Mouse (Mus musculus) small intestine, adult 2 months (tissue): ENCODE data around the gene Tmem171. TPM values are rescaled to one million over a fixed set of nuclear protein-coding genes. Genes with fewer than 3 reads are reported as not detected.

Experiments
- H3K27ac ChIP-seq: fragments of 200-500 bp; 2 replicates; pipeline ENCODE4 v1.5.1; 2012; ENCODE audit warnings: low read depth, low read length, control low read depth, inconsistent platforms; ENCODE audit not compliant: insufficient read depth
- H3K27me3 ChIP-seq: fragments of 200-500 bp; 2 replicates; pipeline ENCODE4 v1.6.1; 2012; ENCODE audit warnings: mild to moderate bottlenecking, moderate library complexity, low read length, inconsistent platforms; ENCODE audit not compliant: control insufficient read depth, insufficient read depth
- H3K36me3 ChIP-seq: fragments of 200-500 bp; 2 replicates; pipeline ENCODE4 v1.6.1; 2012; ENCODE audit warnings: mild to moderate bottlenecking, low read length, control low read depth, inconsistent platforms; ENCODE audit not compliant: control insufficient read depth, insufficient read depth
- H3K4me1 ChIP-seq: fragments of 200-500 bp; 2 replicates; pipeline ENCODE4 v1.6.1; 2012; ENCODE audit warnings: low read length, inconsistent platforms, mixed read lengths; ENCODE audit not compliant: control insufficient read depth, insufficient read depth, insufficient read length
- H3K4me3 ChIP-seq: fragments of 200-500 bp; 2 replicates; pipeline ENCODE4 v1.5.1; 2012; ENCODE audit warnings: low read depth, mild to moderate bottlenecking, control low read depth, inconsistent platforms, low read length, moderate library complexity
- CTCF ChIP-seq: fragments of 200-500 bp; IDR thresholded peaks from 2 replicates; pipeline ENCODE4 v1.5.1; 2012; ENCODE audit warnings: low read depth, mild to moderate bottlenecking, control low read depth, inconsistent platforms, low read length, moderate library complexity, mixed read lengths; ENCODE audit not compliant: insufficient replicate concordance, insufficient read length; ENCODE audit errors: extremely low read depth
- POLR2A ChIP-seq: fragments of 200-500 bp; IDR thresholded peaks from 2 replicates; pipeline ENCODE4 v1.6.1; 2012; ENCODE audit warnings: low read depth, mild to moderate bottlenecking, control low read depth, inconsistent platforms, low read length, moderate library complexity
- WGBS: fragments of 180-500 bp; shearing (Covaris S2); methylation state at CpG from one replicate; pipeline ENCODE4 v1.1.7; 2018; 5-methylcytosine and 5-hydroxymethylcytosine counted together
- polyA plus RNA-seq: library from polyadenylated mRNA; depleted of rRNA; stranded (reverse); fragments of >200 nt; gene quantifications from 2 replicates; pipeline ENCODE4 v1.2.3, GENCODE M21; 2012; rRNA removed

Gene Tmem171
- 11.5 and 20.5 TPM in 2 replicates for polyA plus RNA-seq

- no peak for TF ChIP-seq CTCF
- TF ChIP-seq POLR2A: peak; percentile 49
- peaks cover 37% of the 10 kb centered on the region for H3K4me1 ChIP-seq
- H3K36me3 ChIP-seq: no peaks in the 10 kb centered on the region
- no peaks in the 10 kb centered on the region for H3K27me3 ChIP-seq
- 4% methylated on average over 44 of the region's 44 CpGs for WGBS
- H3K27ac ChIP-seq: peak within 1 kb of the TSS; percentile 97
- H3K4me3 ChIP-seq: peak within 1 kb of the TSS; percentile 92
These were observed at the start of gene Tmem171 for GRCm38 (mm10) chr13:98694773-98695314. Gene Tmem171 (minus strand): TSS chr13:98694834.

- H3K27ac ChIP-seq: no peak overlapping the region
- no peaks in the 10 kb centered on the region for H3K27me3 ChIP-seq
- no peaks in the 10 kb centered on the region for H3K4me1 ChIP-seq
- no peak overlapping the region for H3K4me3 ChIP-seq
- TF ChIP-seq CTCF (no peak), POLR2A (no peak)
- H3K36me3 ChIP-seq: peaks cover 45% of the 10 kb centered on the region
These were observed 49.2 kb upstream of the Tmem171 start for GRCm38 (mm10) chr13:98743829-98744228.

DNA sequence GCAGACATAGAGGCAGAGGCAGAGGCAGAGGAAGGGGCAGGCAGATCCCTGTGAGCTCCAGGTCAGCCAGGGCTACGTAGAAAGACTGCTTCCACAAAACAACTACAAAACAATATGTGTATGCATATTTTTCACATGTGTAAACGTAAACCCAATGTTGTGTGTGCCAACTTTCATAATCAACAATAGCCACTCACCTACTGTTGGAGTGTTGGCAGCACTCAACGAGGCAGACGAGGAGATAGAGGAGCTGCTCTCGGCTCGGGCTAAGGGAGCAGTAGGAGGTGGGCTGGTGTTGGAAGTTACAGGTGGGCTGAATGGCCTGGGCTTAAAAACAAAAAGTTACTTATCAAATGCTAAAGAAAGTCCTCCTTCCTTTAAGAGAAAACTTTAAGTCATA is 48.6 kb upstream of the Tmem171 start:
- H3K36me3 ChIP-seq: peaks cover 43% of the 10 kb centered on the region
- no peak for TF ChIP-seq POLR2A
- no peak for TF ChIP-seq CTCF
- 87% methylated on average over 6 of the region's 6 CpGs for WGBS

DNA sequence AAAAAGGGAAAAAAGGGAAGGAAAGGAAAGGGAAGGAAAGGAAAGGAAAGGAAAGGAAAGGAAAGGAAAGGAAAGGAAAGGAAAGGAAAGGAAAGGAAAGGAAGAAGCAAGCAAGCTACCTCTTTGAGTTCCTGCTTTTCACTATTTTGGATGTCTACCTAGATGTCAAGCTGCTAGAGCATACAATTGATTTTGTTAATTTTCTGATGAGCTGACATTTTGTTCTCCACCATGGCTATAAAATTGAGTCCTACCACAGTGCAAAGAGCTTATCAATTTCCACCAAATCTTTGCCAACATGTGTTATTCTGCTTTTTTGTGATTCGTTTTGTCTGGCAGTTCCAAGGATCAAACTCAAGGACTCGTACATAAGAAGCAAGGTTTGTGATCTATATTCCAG is 43.6 kb upstream of the Tmem171 start:
- Histone ChIP-seq H3K27me3 (no peaks in the 10 kb centered on the region), H3K4me1 (no peaks in the 10 kb centered on the region), H3K27ac (no peak overlapping the region), H3K36me3 (peaks cover 38% of the 10 kb centered on the region), H3K4me3 (no peak overlapping the region)
- 94% methylated on average over 2 of the region's 2 CpGs for WGBS
- TF ChIP-seq POLR2A: no peak
- no peak for TF ChIP-seq CTCF

More for the DNA sequence above, 48.6 kb upstream of the Tmem171 start:
- Histone ChIP-seq H3K4me3 (no peak overlapping the region), H3K4me1 (no peaks in the 10 kb centered on the region), H3K27ac (no peak overlapping the region), H3K27me3 (no peaks in the 10 kb centered on the region)

DNA sequence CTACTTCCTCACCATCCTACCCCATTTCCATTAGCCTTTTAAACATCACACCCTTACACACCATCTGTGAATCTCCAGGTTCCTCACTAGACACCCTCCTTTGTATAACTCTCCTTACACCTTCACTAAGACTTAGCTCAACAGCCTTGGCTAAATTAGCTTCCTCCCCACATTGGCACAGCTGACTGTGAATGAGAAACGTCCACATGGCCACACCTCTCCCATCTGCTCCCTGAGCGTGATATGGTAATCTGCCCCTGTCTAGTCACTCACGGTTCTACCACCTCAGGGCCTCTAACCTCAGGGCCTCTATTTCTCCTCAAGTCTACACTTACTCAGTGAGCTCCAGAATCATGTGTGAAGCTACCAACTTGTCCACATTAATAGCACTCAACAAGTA is 38.7 kb upstream of the Tmem171 start:
- Histone ChIP-seq H3K36me3 (peaks cover 51% of the 10 kb centered on the region), H3K27me3 (no peaks in the 10 kb centered on the region), H3K27ac (no peak overlapping the region), H3K4me1 (no peaks in the 10 kb centered on the region), H3K4me3 (no peak overlapping the region)
- no peak for TF ChIP-seq POLR2A
- no peak for TF ChIP-seq CTCF
- WGBS: 34% methylated on average over 3 of the region's 3 CpGs

GRCm38 (mm10) chr13:98729271-98730062 is 34.8 kb upstream of the Tmem171 start:
- TF ChIP-seq POLR2A: no peak
- no peak for TF ChIP-seq CTCF
- Histone ChIP-seq H3K27me3 (no peaks in the 10 kb centered on the region), H3K4me3 (no peak overlapping the region), H3K36me3 (peaks cover 59% of the 10 kb centered on the region), H3K27ac (no peak overlapping the region), H3K4me1 (no peaks in the 10 kb centered on the region)
- 12% methylated on average over 1 of the region's 1 CpGs for WGBS

GRCm38 (mm10) chr13:98726494-98726893 is 31.9 kb upstream of the Tmem171 start:
- TF ChIP-seq POLR2A (no peak), CTCF (no peak)
- Histone ChIP-seq H3K36me3 (peaks cover 49% of the 10 kb centered on the region), H3K27me3 (no peaks in the 10 kb centered on the region), H3K4me3 (no peak overlapping the region), H3K27ac (no peak overlapping the region), H3K4me1 (no peaks in the 10 kb centered on the region)
- 47% methylated on average over 4 of the region's 4 CpGs for WGBS
